Mouse (Mus musculus) heart, postnatal 0 days (tissue): Measurements from ENCODE around the gene Gm49711. TPM values are rescaled to one million over a fixed set of nuclear protein-coding genes. Genes with fewer than 3 reads are reported as not detected.
A peak's percentile ranks its signal among the peaks of the same experiment; 100 is the strongest.

Source experiments
- ATAC-seq: fragments of 200-750 bp; cut with Nextera tagmentation; 2 replicates; pipeline ENCODE4 v1.8.0; 2017; ENCODE audit warnings: low read depth, moderate number of reproducible peaks, moderate library complexity; ENCODE audit not compliant: insufficient read depth
- DNase-seq: peaks from one replicate; pipeline ENCODE4 v3.0.0-alpha.2; 2016; ENCODE audit warnings: low spot score
- H3K27ac ChIP-seq: fragments of 300-500 bp; sonication (generic); 2 replicates; pipeline ENCODE4 v1.5.1; 2014; ENCODE audit warnings: low read depth, mild to moderate bottlenecking
- H3K27me3 ChIP-seq: fragments of 300-500 bp; sonication (generic); 2 replicates; pipeline ENCODE4 v1.6.1; 2014; ENCODE audit warnings: low read length, mixed read lengths; ENCODE audit not compliant: control insufficient read depth, insufficient read depth
- H3K36me3 ChIP-seq: fragments of 300-500 bp; sonication (generic); replicated peaks from 2 replicates; pipeline ENCODE4 v1.6.1; 2014; ENCODE audit warnings: low read length, mixed read lengths; ENCODE audit not compliant: control insufficient read depth, insufficient read depth
- H3K4me1 ChIP-seq: fragments of 300-500 bp; sonication (generic); 2 replicates; pipeline ENCODE4 v1.6.1; 2014; ENCODE audit warnings: antibody characterized with exemption; ENCODE audit not compliant: control insufficient read depth, insufficient read depth
- H3K4me2 ChIP-seq: fragments of 300-500 bp; sonication (generic); 2 replicates; pipeline ENCODE4 v1.6.1; 2014; ENCODE audit warnings: low read depth, mild to moderate bottlenecking, low read length, moderate library complexity
- H3K4me3 ChIP-seq: fragments of 300-500 bp; sonication (generic); 2 replicates; pipeline ENCODE4 v1.5.1; 2014; ENCODE audit warnings: low read depth, low read length
- H3K9ac ChIP-seq: fragments of 300-500 bp; sonication (generic); replicated peaks from 2 replicates; pipeline ENCODE4 v1.6.1; 2014; ENCODE audit warnings: low read depth, low read length, mixed read lengths
- H3K9me3 ChIP-seq: fragments of 300-500 bp; sonication (generic); replicated peaks from 2 replicates; pipeline ENCODE4 v1.6.1; 2016; ENCODE audit warnings: low read length; ENCODE audit not compliant: control insufficient read depth
- CTCF ChIP-seq: IDR thresholded peaks from 2 replicates; pipeline ENCODE4 v1.5.1; 2016; ENCODE audit warnings: antibody characterized with exemption, control low read depth, low read depth
- EP300 ChIP-seq: IDR thresholded peaks from 2 replicates; pipeline ENCODE4 v1.6.1; 2016; ENCODE audit warnings: antibody characterized with exemption, low read depth
- WGBS: fragments of 180-500 bp; shearing (Covaris S2); extraction: QIAGEN DNeasy Blood & Tissue Kit; methylation state at CpG from one replicate; pipeline ENCODE4 v1.1.7; 2014; 5-methylcytosine and 5-hydroxymethylcytosine counted together
- polyA plus RNA-seq: library from polyadenylated mRNA; unstranded; fragments of >200 nt; fragmentation: Nextera tagmentation; extraction: Ambion mirVana; gene quantifications from 2 replicates; pipeline ENCODE4 v1.2.1, GENCODE M21; 2015
- total RNA-seq: library from RNA; depleted of rRNA; stranded (reverse); fragments of >200 nt; gene quantifications from 2 replicates; pipeline ENCODE4 v1.2.3, GENCODE M21; 2014; ENCODE audit warnings: low replicate concordance

Gm49711 gene
- total and polyA plus RNA-seq, 2 experiments from 2014 or later = 0.20 TPM; not detected in 1

- Histone ChIP-seq H3K36me3 (no peaks in the 10 kb centered on the region), H3K4me3 (no peak overlapping the region), H3K4me2 (no peak overlapping the region), H3K9ac (no peak overlapping the region), H3K4me1 (peaks cover 12% of the 10 kb centered on the region; the same call in 1 of the 2 replicates), H3K27me3 (no peaks in the 10 kb centered on the region), H3K27ac (no peak overlapping the region), H3K9me3 (peaks cover 9% of the 10 kb centered on the region)
- DNase-seq = no peak
- 15% methylated on average over 2 of the region's 2 CpGs for WGBS
- ATAC-seq = no peak
- TF ChIP-seq CTCF (no peak), EP300 (no peak)
Measured at GRCm38 (mm10) chr16:92056711-92057110, 1.4 kb upstream of the Gm49711 start.

GRCm38 (mm10) chr16:92057456-92057851 lies 662 bp upstream of the Gm49711 start:
- TF ChIP-seq EP300 (no peak), CTCF (no peak)
- H3K4me3 ChIP-seq = peak overlapping the region; percentile 96
- H3K27me3 ChIP-seq = no peaks in the 10 kb centered on the region
- peaks cover 12% of the 10 kb centered on the region; the same call in 1 of the 2 replicates for H3K4me1 ChIP-seq
- WGBS = 5% methylated on average over 11 of the region's 11 CpGs
- peaks cover 6% of the 10 kb centered on the region; the same call in 1 of the 2 replicates for H3K36me3 ChIP-seq
- peak overlapping the region; percentile 99 for H3K4me2 ChIP-seq
- DNase-seq (no peak), ATAC-seq (no peak)
- peaks cover 9% of the 10 kb centered on the region for H3K9me3 ChIP-seq
- peak overlapping the region; percentile 84 for H3K9ac ChIP-seq
- H3K27ac ChIP-seq = peak overlapping the region; percentile 80

- H3K4me3 ChIP-seq = peak overlapping the region; percentile 96
- 4% methylated on average over 51 of the region's 63 CpGs for WGBS
- peak overlapping the region; percentile 80 for H3K27ac ChIP-seq
- no peak for TF ChIP-seq CTCF
- no peak for TF ChIP-seq EP300
- peak overlapping the region; percentile 99 for H3K4me2 ChIP-seq
- peaks cover 13% of the 10 kb centered on the region for H3K36me3 ChIP-seq
- H3K4me1 ChIP-seq = peaks cover 12% of the 10 kb centered on the region; the same call in 1 of the 2 replicates
- H3K9me3 ChIP-seq = peaks cover 5% of the 10 kb centered on the region
- peak overlapping the region; percentile 84 for H3K9ac ChIP-seq
- DNase-seq = no peak
- H3K27me3 ChIP-seq = no peaks in the 10 kb centered on the region
- peak; percentile 5; the same call in 1 of the 2 replicates for ATAC-seq
Measured at GRCm38 (mm10) chr16:92058644-92059620, 816 bp downstream of the Gm49711 start.

- TF ChIP-seq CTCF (no peak), EP300 (no peak)
- Histone ChIP-seq H3K9me3 (no peaks in the 10 kb centered on the region), H3K9ac (no peak overlapping the region), H3K27ac (no peak overlapping the region), H3K4me3 (no peak overlapping the region; the same call in 1 of the 2 replicates), H3K27me3 (no peaks in the 10 kb centered on the region), H3K4me1 (peaks cover 12% of the 10 kb centered on the region; the same call in 1 of the 2 replicates), H3K36me3 (peaks cover 17% of the 10 kb centered on the region), H3K4me2 (peak overlapping the region; percentile 99; the same call in 1 of the 2 replicates)
- no peak for DNase-seq
- ATAC-seq = no peak
- 65% methylated on average over 3 of the region's 3 CpGs for WGBS
Measured at GRCm38 (mm10) chr16:92060213-92060612, 2.1 kb downstream of the Gm49711 start.

GRCm38 (mm10) chr16:92061586-92061985 lies 3.5 kb downstream of the Gm49711 start:
- Histone ChIP-seq H3K4me3 (no peak overlapping the region), H3K4me1 (peaks cover 12% of the 10 kb centered on the region; the same call in 1 of the 2 replicates), H3K4me2 (no peak overlapping the region), H3K9me3 (no peaks in the 10 kb centered on the region), H3K27me3 (no peaks in the 10 kb centered on the region), H3K9ac (no peak overlapping the region), H3K36me3 (peaks cover 28% of the 10 kb centered on the region), H3K27ac (no peak overlapping the region)
- no peak for TF ChIP-seq EP300
- DNase-seq (no peak), ATAC-seq (no peak)
- 90% methylated on average over 7 of the region's 7 CpGs for WGBS
